Mouse (Mus musculus): ENCODE data around the gene Usp12.

Gene Usp12

GRCm38 (mm10) chr5:146687541-146688313 lies 107.1 kb downstream of the Usp12 start:
- no peak for DNase-seq

GRCm38 (mm10) chr5:146686954-146687353 lies 107.9 kb downstream of the Usp12 start:
- DNase-seq: no peak
